Mouse (Mus musculus) lung, embryonic 16.5 days (tissue): ENCODE data around the gene Pla2g2f. TPM values are rescaled to one million over a fixed set of nuclear protein-coding genes. Genes with fewer than 3 reads are reported as not detected.

Experiments used
- ATAC-seq: fragments of 200-750 bp; cut with Nextera tagmentation; 2 replicates; pipeline ENCODE4 v1.8.0; 2017; ENCODE audit warnings: low read depth, mild to moderate bottlenecking, moderate library complexity
- H3K27ac ChIP-seq: fragments of 300-500 bp; sonication (generic); 2 replicates; pipeline ENCODE4 v1.5.1; 2014; ENCODE audit warnings: mild to moderate bottlenecking, control low read depth, low read length
- H3K27me3 ChIP-seq: fragments of 300-500 bp; sonication (generic); 2 replicates; pipeline ENCODE4 v1.6.1; 2014; ENCODE audit warnings: low read depth, low read length, mixed read lengths; ENCODE audit not compliant: control insufficient read depth, insufficient read depth
- H3K36me3 ChIP-seq: fragments of 300-500 bp; sonication (generic); 2 replicates; pipeline ENCODE4 v1.6.1; 2014; ENCODE audit warnings: low read length; ENCODE audit not compliant: control insufficient read depth, insufficient read depth
- H3K4me1 ChIP-seq: fragments of 300-500 bp; sonication (generic); replicated peaks from 2 replicates; pipeline ENCODE4 v1.6.1; 2014; ENCODE audit warnings: low read length, mixed read lengths; ENCODE audit not compliant: control insufficient read depth, insufficient read depth
- H3K4me2 ChIP-seq: fragments of 300-500 bp; sonication (generic); 2 replicates; pipeline ENCODE4 v1.6.1; 2014; ENCODE audit warnings: low read depth, low read length, control low read depth
- H3K4me3 ChIP-seq: fragments of 300-500 bp; sonication (generic); 2 replicates; pipeline ENCODE4 v1.5.1; 2014; ENCODE audit warnings: mild to moderate bottlenecking, low read length, control low read depth
- H3K9ac ChIP-seq: fragments of 300-500 bp; sonication (generic); 2 replicates; pipeline ENCODE4 v1.6.1; 2014; ENCODE audit warnings: low read length, control low read depth
- H3K9me3 ChIP-seq: fragments of 300-500 bp; sonication (generic); 2 replicates; pipeline ENCODE4 v1.6.1; 2016; ENCODE audit warnings: low read length; ENCODE audit not compliant: control insufficient read depth
- WGBS: fragments of 180-500 bp; shearing (Covaris S2); extraction: QIAGEN DNeasy Blood & Tissue Kit; methylation state at CpG from one replicate; pipeline ENCODE4 v1.1.7; 2014; 5-methylcytosine and 5-hydroxymethylcytosine counted together
- polyA plus RNA-seq: library from polyadenylated mRNA; unstranded; fragments of >200 nt; fragmentation: Nextera tagmentation; extraction: Ambion mirVana; gene quantifications from 2 replicates; pipeline ENCODE4 v1.2.1, GENCODE M21; 2015

The Pla2g2f gene
- polyA plus RNA-seq, result not detected in 2 replicates

- H3K27ac ChIP-seq, result no peak within 1 kb of the TSS
- no peaks in the 10 kb centered on the region for H3K36me3 ChIP-seq
- H3K9me3 ChIP-seq, result 0 out of 2 replicates have a peak, but pooled peaks cover 2% of the 10 kb centered on the region
- no peak within 1 kb of the TSS for H3K4me3 ChIP-seq
- H3K27me3 ChIP-seq, result no peaks in the 10 kb centered on the region
- H3K9ac ChIP-seq, result no peak within 1 kb of the TSS
- WGBS, result 75% methylated on average over 8 of the region's 8 CpGs
- no peaks in the 10 kb centered on the region for H3K4me1 ChIP-seq
- no peak within 1 kb of the TSS for H3K4me2 ChIP-seq
- no peak for ATAC-seq
These were observed at the start of gene Pla2g2f for GRCm38 (mm10) chr4:138757416-138757815. Gene Pla2g2f (minus strand): TSS chr4:138757626.

- no peaks in the 10 kb centered on the region for H3K27me3 ChIP-seq
- ATAC-seq, result no peak
- no peaks in the 10 kb centered on the region for H3K36me3 ChIP-seq
- no peaks in the 10 kb centered on the region for H3K9me3 ChIP-seq
- no peaks in the 10 kb centered on the region for H3K4me1 ChIP-seq
- H3K9ac ChIP-seq, result no peak overlapping the region
- H3K4me2 ChIP-seq, result no peak overlapping the region
- H3K27ac ChIP-seq, result no peak overlapping the region
- no peak overlapping the region for H3K4me3 ChIP-seq
- 39% methylated on average over 7 of the region's 7 CpGs for WGBS
These were observed 49.6 kb upstream of the Pla2g2f start for GRCm38 (mm10) chr4:138806920-138807541.

GRCm38 (mm10) chr4:138806160-138806559 lies 48.7 kb upstream of the Pla2g2f start:
- WGBS, result 64% methylated on average over 8 of the region's 8 CpGs
- Histone ChIP-seq H3K36me3 (no peaks in the 10 kb centered on the region), H3K4me3 (no peak overlapping the region), H3K9me3 (no peaks in the 10 kb centered on the region), H3K9ac (no peak overlapping the region), H3K4me2 (no peak overlapping the region), H3K27me3 (no peaks in the 10 kb centered on the region), H3K4me1 (no peaks in the 10 kb centered on the region), H3K27ac (no peak overlapping the region)
- no peak for ATAC-seq

- H3K27ac ChIP-seq, result no peak overlapping the region
- H3K4me3 ChIP-seq, result no peak overlapping the region
- no peak overlapping the region for H3K9ac ChIP-seq
- H3K4me1 ChIP-seq, result peaks cover 3% of the 10 kb centered on the region
- H3K36me3 ChIP-seq, result no peaks in the 10 kb centered on the region
- H3K27me3 ChIP-seq, result no peaks in the 10 kb centered on the region
- H3K9me3 ChIP-seq, result no peaks in the 10 kb centered on the region
- no peak overlapping the region for H3K4me2 ChIP-seq
- no peak for ATAC-seq
- WGBS, result 64% methylated on average over 8 of the region's 8 CpGs
These were observed 47.8 kb upstream of the Pla2g2f start for GRCm38 (mm10) chr4:138805248-138805647.

- no peaks in the 10 kb centered on the region for H3K36me3 ChIP-seq
- H3K4me3 ChIP-seq, result no peak overlapping the region
- 88% methylated on average over 11 of the region's 11 CpGs for WGBS
- no peaks in the 10 kb centered on the region for H3K27me3 ChIP-seq
- H3K4me2 ChIP-seq, result no peak overlapping the region
- H3K9ac ChIP-seq, result no peak overlapping the region
- H3K27ac ChIP-seq, result no peak overlapping the region
- no peak for ATAC-seq
- H3K4me1 ChIP-seq, result peaks cover 8% of the 10 kb centered on the region
- H3K9me3 ChIP-seq, result no peaks in the 10 kb centered on the region
These were observed 45.5 kb upstream of the Pla2g2f start for GRCm38 (mm10) chr4:138802917-138803316.

GRCm38 (mm10) chr4:138801631-138802030 lies 44.2 kb upstream of the Pla2g2f start:
- peaks cover 10% of the 10 kb centered on the region for H3K4me1 ChIP-seq
- ATAC-seq, result no peak
- H3K36me3 ChIP-seq, result no peaks in the 10 kb centered on the region
- H3K4me2 ChIP-seq, result no peak overlapping the region
- H3K27ac ChIP-seq, result no peak overlapping the region
- no peaks in the 10 kb centered on the region for H3K9me3 ChIP-seq
- H3K4me3 ChIP-seq, result no peak overlapping the region
- WGBS, result 71% methylated on average over 4 of the region's 4 CpGs
- no peak overlapping the region for H3K9ac ChIP-seq
- H3K27me3 ChIP-seq, result no peaks in the 10 kb centered on the region

- H3K4me3 ChIP-seq, result no peak overlapping the region
- peak; percentile 31; the same call in 1 of the 2 replicates for ATAC-seq
- no peaks in the 10 kb centered on the region for H3K9me3 ChIP-seq
- H3K4me1 ChIP-seq, result peaks cover 13% of the 10 kb centered on the region
- H3K27me3 ChIP-seq, result no peaks in the 10 kb centered on the region
- H3K9ac ChIP-seq, result no peak overlapping the region
- WGBS, result 45% methylated on average over 12 of the region's 12 CpGs
- no peak overlapping the region for H3K27ac ChIP-seq
- no peaks in the 10 kb centered on the region for H3K36me3 ChIP-seq
- H3K4me2 ChIP-seq, result 0 out of 2 replicates have a peak overlapping the region, but pooled peaks have one; percentile 13
These were observed 42.8 kb upstream of the Pla2g2f start for GRCm38 (mm10) chr4:138800134-138800744.

- no peaks in the 10 kb centered on the region for H3K36me3 ChIP-seq
- H3K4me3 ChIP-seq, result no peak overlapping the region
These were observed 39.8 kb upstream of the Pla2g2f start for GRCm38 (mm10) chr4:138797217-138797570.

GRCm38 (mm10) chr4:138796513-138797216 lies 39.2 kb upstream of the Pla2g2f start:
- 24% methylated on average over 6 of the region's 6 CpGs for WGBS
- Histone ChIP-seq H3K9ac (no peak overlapping the region), H3K27ac (no peak overlapping the region), H3K27me3 (no peaks in the 10 kb centered on the region), H3K4me3 (no peak overlapping the region), H3K36me3 (no peaks in the 10 kb centered on the region), H3K9me3 (no peaks in the 10 kb centered on the region), H3K4me1 (peaks cover 16% of the 10 kb centered on the region), H3K4me2 (no peak overlapping the region)
- no peak for ATAC-seq

More at GRCm38 (mm10) chr4:138797217-138797570, 39.8 kb upstream of the Pla2g2f start:
- H3K9me3 ChIP-seq, result no peaks in the 10 kb centered on the region
- H3K27ac ChIP-seq, result no peak overlapping the region
- no peaks in the 10 kb centered on the region for H3K27me3 ChIP-seq
- H3K9ac ChIP-seq, result no peak overlapping the region
- H3K4me2 ChIP-seq, result no peak overlapping the region
- ATAC-seq, result no peak
- 58% methylated on average over 4 of the region's 4 CpGs for WGBS
- peaks cover 16% of the 10 kb centered on the region for H3K4me1 ChIP-seq
